Mouse (Mus musculus) spleen, postnatal 0 days (tissue): Measurements from ENCODE around the gene Snrpb. TPM values are rescaled to one million over a fixed set of nuclear protein-coding genes. Genes with fewer than 3 reads are reported as not detected.

Experiments
- polyA plus RNA-seq: library from polyadenylated mRNA; unstranded; fragments of >200 nt; fragmentation: Nextera tagmentation; extraction: Ambion mirVana; gene quantifications from 2 replicates; pipeline ENCODE4 v1.2.1, GENCODE M21; 2015

Snrpb gene
- 413 and 428 TPM in 2 replicates for polyA plus RNA-seq

GRCm38 (mm10) chr2:130178706-130179506 lies at the start of gene Snrpb:
TSS of gene Snrpb (minus strand) at chr2:130179403.

DNA sequence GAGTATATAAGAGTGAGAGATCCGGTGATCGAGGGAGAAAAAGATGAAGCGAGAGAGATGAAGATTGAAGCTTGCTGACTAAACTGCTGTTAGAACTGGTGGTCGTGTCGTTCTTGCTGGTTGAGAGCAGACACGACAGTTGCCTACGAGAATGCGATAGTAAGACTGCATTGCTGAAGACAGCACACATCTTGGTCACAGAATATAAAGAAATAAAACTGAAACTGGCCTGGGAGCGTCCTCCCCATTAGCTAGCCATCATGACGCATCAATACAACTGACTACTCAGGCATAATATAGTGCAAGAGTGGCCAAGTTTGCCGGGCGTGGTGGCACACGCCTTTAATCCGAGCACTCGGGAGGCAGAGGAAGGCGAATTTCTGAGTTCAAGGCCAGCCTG lies 15.7 kb upstream of the Snrpb start, which contains the start of gene Tmc2:
Tmc2 (plus strand) TSS at position 301 of the 400 bp plus-strand sequence.

Other genes starting within 250 kb of the Snrpb start
- 0.06 and 0.07 TPM in 2 replicates for gene Tgm3, start 167.1 kb downstream of the Snrpb start, polyA plus RNA-seq
- not detected in 2 replicates for gene Tgm6, start 67.0 kb downstream of the Snrpb start, polyA plus RNA-seq
- gene Tmc2, start 15.8 kb upstream of the Snrpb start, polyA plus RNA-seq: 0.13 TPM in 1 of 2 replicates, not detected in the other
- gene Nop56, start 95.0 kb upstream of the Snrpb start, polyA plus RNA-seq: 207 and 228 TPM in 2 replicates
- 84.4 and 94.5 TPM in 2 replicates for gene Idh3b, start 105.1 kb upstream of the Snrpb start, polyA plus RNA-seq
- gene Ebf4, start 115.8 kb upstream of the Snrpb start, polyA plus RNA-seq: 0.37 and 0.78 TPM in 2 replicates
- 18.5 and 23.9 TPM in 2 replicates for gene Cpxm1, start 218.2 kb upstream of the Snrpb start, polyA plus RNA-seq
- gene Gm28372, start 225.8 kb upstream of the Snrpb start, polyA plus RNA-seq: not detected in 2 replicates
- gene 1700020A23Rik, start 225.9 kb upstream of the Snrpb start, polyA plus RNA-seq: not detected in 2 replicates
- gene Tmem239, start 227.1 kb upstream of the Snrpb start, polyA plus RNA-seq: not detected in 2 replicates
- gene Vps16, start 244.9 kb upstream of the Snrpb start, polyA plus RNA-seq: 51.9 and 56.3 TPM in 2 replicates
- 3.8 and 4.5 TPM in 2 replicates for gene Pced1a, start 245.3 kb upstream of the Snrpb start, polyA plus RNA-seq